Mouse (Mus musculus): Measurements from ENCODE around the gene Cbx2. TPM values are rescaled to one million over a fixed set of nuclear protein-coding genes. Genes with fewer than 3 reads are reported as not detected.

The Cbx2 gene
- total and polyA plus RNA-seq, 3 experiments: 13.1 to 13.3 TPM; not detected in 1

DNA sequence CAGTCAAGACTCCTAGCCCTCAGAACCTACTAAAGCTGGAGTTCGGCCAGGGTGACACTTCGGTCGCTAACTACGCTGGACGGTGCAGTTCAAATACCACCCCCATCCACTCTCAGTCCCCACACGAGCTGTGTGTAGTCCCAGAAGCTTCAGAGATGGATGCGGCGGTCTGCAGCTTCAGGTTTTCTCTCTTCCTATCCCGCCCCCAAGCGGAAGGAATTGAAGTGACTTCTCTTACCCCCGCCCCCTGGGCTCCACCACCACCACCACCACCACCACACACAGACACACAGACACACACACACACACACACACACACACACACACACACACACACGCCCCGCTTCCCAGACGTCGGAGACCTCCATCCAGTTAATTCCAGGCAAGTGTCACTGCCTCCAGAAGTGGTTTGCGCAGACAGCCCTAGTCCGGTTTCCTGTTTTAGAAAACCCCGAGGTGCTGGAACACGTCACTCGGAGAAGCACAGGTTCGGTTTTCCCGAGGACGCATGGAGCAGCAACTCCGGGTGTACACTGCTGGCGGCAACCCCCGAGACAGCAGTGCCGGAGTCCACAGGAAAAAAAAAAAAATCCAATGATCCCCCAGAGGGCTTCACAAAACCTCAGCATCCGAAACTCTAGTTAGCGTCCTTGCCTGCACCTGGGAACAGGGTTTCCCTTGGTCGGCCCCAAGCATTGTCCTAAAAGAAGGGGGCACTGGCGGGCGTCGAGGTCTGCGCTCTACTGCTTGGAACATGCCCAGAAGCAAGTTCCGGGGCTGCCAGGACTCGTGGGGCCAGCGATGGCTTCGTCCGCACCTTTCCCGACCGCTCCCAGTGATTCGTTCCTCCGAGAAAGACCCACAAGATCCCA, 24.7 kb downstream of the Cbx2 start:
- peaks cover 0 to 4% of the 10 kb centered on the region in 2 experiments for H3K27me3 ChIP-seq (ENCODE audit: control insufficient read depth in 1 of 2, insufficient read depth in 2 of 2, low read length in 2 of 2)
- H3K36me3 ChIP-seq (ENCODE audit: control insufficient read depth in 1 of 2, insufficient read depth in 2 of 2, low read length in 2 of 2): peaks cover 0 to 2% of the 10 kb centered on the region in 2 experiments; a peak in 1 of 4 replicates
- no peak overlapping the region for H3K27ac ChIP-seq (ENCODE audit: control insufficient read depth, low read depth, low read length)
- H3K4me3 ChIP-seq (ENCODE audit: control insufficient read depth in 1 of 2, insufficient read depth in 1 of 2, low read depth in 2 of 2, low read length in 2 of 2): no peak overlapping the region
- no peak overlapping the region for H3K9ac ChIP-seq (ENCODE audit: control insufficient read depth, low read depth, low read length, poor library complexity, severe bottlenecking)
- no peaks in the 10 kb centered on the region for H3K79me2 ChIP-seq (ENCODE audit: control insufficient read depth, insufficient read depth, low read length, poor library complexity)
- 0 out of 4 replicates have a peak, but pooled peaks cover 0 to 2% of the 10 kb centered on the region in 2 experiments for H3K4me1 ChIP-seq (ENCODE audit: control insufficient read depth in 1 of 2, insufficient read depth in 2 of 2, low read length in 2 of 2)
- no peaks in the 10 kb centered on the region for H3K9me3 ChIP-seq (replicated peaks; ENCODE audit: insufficient read depth, low read length)
- TF ChIP-seq KAT2A (conservative IDR thresholded peaks at IDR 0.05; ENCODE audit: low read depth, low read length) (no peak), HCFC1 (IDR thresholded peaks at IDR 0.05; ENCODE audit: low read depth, low read length) (no peak), CTCF (IDR thresholded peaks at IDR 0.05 in 2 of 3, conservative IDR thresholded peaks at IDR 0.05 in 1 of 3; ENCODE audit: control insufficient read depth in 1 of 3, insufficient read depth in 1 of 3, low read depth in 2 of 3, low read length in 3 of 3, poor library complexity in 1 of 3, severe bottlenecking in 1 of 3) (no peak), EP300 (IDR thresholded peaks at IDR 0.05; ENCODE audit: low read depth in 1 of 2, low read length in 2 of 2) (no peak), BHLHE40 (IDR thresholded peaks at IDR 0.05; ENCODE audit: borderline replicate concordance, low read depth, low read length) (no peak), MYB (IDR thresholded peaks at IDR 0.05; ENCODE audit: low read depth, low read length) (no peak), MAFK (IDR thresholded peaks at IDR 0.05; ENCODE audit: borderline replicate concordance, low read depth, low read length) (no peak), GABPA (IDR thresholded peaks at IDR 0.05; ENCODE audit: low read depth, low read length) (no peak), SIN3A (IDR thresholded peaks at IDR 0.05; ENCODE audit: low read length) (no peak), ZC3H11A (IDR thresholded peaks at IDR 0.05; ENCODE audit: low read depth, low read length) (no peak), MEF2A (IDR thresholded peaks at IDR 0.05; ENCODE audit: extremely low read depth, insufficient replicate concordance, low read depth, low read length, poor library complexity, severe bottlenecking) (no peak), TBP (IDR thresholded peaks at IDR 0.05; ENCODE audit: low read depth, low read length) (no peak), TAL1 (IDR thresholded peaks at IDR 0.05; ENCODE audit: low read length) (no peak)
- DNase-seq (ENCODE audit: low read depth, low spot score): no peak

DNA sequence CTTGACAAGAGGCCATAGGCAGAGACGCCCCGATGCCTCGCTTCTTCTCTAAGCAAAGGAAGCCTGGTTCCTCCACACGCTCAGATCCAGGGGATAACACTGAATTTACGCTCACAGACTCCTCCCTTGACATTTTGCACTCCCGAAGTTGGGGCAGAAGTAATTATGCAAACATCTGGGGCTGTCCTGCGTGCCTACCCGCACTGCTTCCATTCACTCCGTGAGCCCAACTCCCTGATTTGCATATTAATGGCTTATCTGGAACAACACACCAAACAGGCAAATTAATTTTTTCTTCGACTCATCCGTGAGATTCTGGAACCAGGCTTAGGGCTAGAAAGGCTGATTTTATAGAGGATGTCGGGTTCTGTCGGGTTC, 25.4 kb downstream of the Cbx2 start:
- no peak for DNase-seq (ENCODE audit: low read depth, low spot score)
- Histone ChIP-seq H3K4me3 (ENCODE audit: control insufficient read depth in 1 of 2, insufficient read depth in 1 of 2, low read depth in 2 of 2, low read length in 2 of 2) (no peak overlapping the region), H3K9me3 (replicated peaks; ENCODE audit: insufficient read depth, low read length) (no peaks in the 10 kb centered on the region), H3K27ac (ENCODE audit: control insufficient read depth, low read depth, low read length) (no peak overlapping the region), H3K27me3 (ENCODE audit: control insufficient read depth in 1 of 2, insufficient read depth in 2 of 2, low read length in 2 of 2) (peaks cover 0 to 4% of the 10 kb centered on the region in 2 experiments), H3K9ac (ENCODE audit: control insufficient read depth, low read depth, low read length, poor library complexity, severe bottlenecking) (no peak overlapping the region), H3K36me3 (ENCODE audit: control insufficient read depth in 1 of 2, insufficient read depth in 2 of 2, low read length in 2 of 2) (peaks cover 0 to 2% of the 10 kb centered on the region in 2 experiments; a peak in 1 of 4 replicates), H3K79me2 (ENCODE audit: control insufficient read depth, insufficient read depth, low read length, poor library complexity) (no peaks in the 10 kb centered on the region), H3K4me1 (ENCODE audit: control insufficient read depth in 1 of 2, insufficient read depth in 2 of 2, low read length in 2 of 2) (0 out of 4 replicates have a peak, but pooled peaks cover 0 to 7% of the 10 kb centered on the region in 2 experiments)
- TF ChIP-seq USF2 (IDR thresholded peaks at IDR 0.05; ENCODE audit: borderline replicate concordance in 1 of 2, insufficient read depth in 1 of 2, low read depth in 1 of 2, low read length in 2 of 2): no peak
- TF ChIP-seq MAX (IDR thresholded peaks at IDR 0.05; ENCODE audit: low read length): no peak
- TF ChIP-seq TCF12 (IDR thresholded peaks at IDR 0.05; ENCODE audit: low read depth, low read length): no peak
- TF ChIP-seq CHD2 (IDR thresholded peaks at IDR 0.05; ENCODE audit: low read length): no peak
- no peak for TF ChIP-seq USF1 (IDR thresholded peaks at IDR 0.05; ENCODE audit: low read depth, low read length)
- TF ChIP-seq MAZ (IDR thresholded peaks at IDR 0.05; ENCODE audit: low read depth, low read length): no peak
- TF ChIP-seq ELF1 (IDR thresholded peaks at IDR 0.05; ENCODE audit: low read depth, low read length): no peak
- no peak for TF ChIP-seq NELFE (IDR thresholded peaks at IDR 0.05; ENCODE audit: low read depth, low read length)
- no peak for TF ChIP-seq ZMIZ1 (IDR thresholded peaks at IDR 0.05; ENCODE audit: low read depth, low read length)
- TF ChIP-seq TBP (IDR thresholded peaks at IDR 0.05; ENCODE audit: low read depth, low read length): no peak
- no peak for TF ChIP-seq ZC3H11A (IDR thresholded peaks at IDR 0.05; ENCODE audit: low read depth, low read length)
- no peak for TF ChIP-seq SMC3 (IDR thresholded peaks at IDR 0.05; ENCODE audit: low read depth, low read length)
- no peak for TF ChIP-seq ZKSCAN1 (IDR thresholded peaks at IDR 0.05; ENCODE audit: low read depth, low read length)
- no peak for TF ChIP-seq CTCF (IDR thresholded peaks at IDR 0.05 in 2 of 3, conservative IDR thresholded peaks at IDR 0.05 in 1 of 3; ENCODE audit: control insufficient read depth in 1 of 3, insufficient read depth in 1 of 3, low read depth in 2 of 3, low read length in 3 of 3, poor library complexity in 1 of 3, severe bottlenecking in 1 of 3)
